Mouse (Mus musculus): Measurements from ENCODE around the gene Eif5. TPM values are rescaled to one million over a fixed set of nuclear protein-coding genes. Genes with fewer than 3 reads are reported as not detected.
A peak's percentile ranks its signal among the peaks of the same experiment; 100 is the strongest.

The Eif5 gene
- total and polyA plus RNA-seq, 3 experiments, result 201 to 330 (median 276) TPM

DNA sequence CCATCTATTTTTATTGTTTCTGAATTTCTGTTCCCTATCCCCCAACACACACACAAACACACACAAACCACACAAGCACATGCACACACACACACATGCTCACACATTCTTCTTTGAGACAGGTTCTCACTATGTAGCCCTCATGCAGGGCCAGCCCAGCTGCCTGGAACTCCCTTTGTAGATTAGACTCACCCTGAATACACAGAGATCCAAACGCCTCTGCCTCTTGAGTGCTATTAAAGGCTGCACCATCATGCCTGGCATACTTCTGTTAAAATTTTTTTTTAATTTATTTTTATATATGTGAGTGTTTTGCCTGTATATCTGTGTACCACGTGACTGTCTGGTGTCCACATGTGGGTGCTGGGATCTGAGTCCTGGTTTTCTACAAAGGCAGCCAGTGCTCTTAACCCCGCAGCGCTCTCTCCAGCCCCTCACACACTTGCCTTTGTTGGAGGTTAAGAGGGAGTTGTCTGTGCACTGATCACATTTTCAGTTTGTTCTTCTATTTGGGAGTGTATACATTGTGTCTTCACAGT, 24.5 kb downstream of the Eif5 start:
- Histone ChIP-seq H3K9me3 (replicated peaks; ENCODE audit: insufficient read depth, low read length) (no peaks in the 10 kb centered on the region), H3K9ac (ENCODE audit: control insufficient read depth, low read depth, low read length, poor library complexity, severe bottlenecking) (peak overlapping the region; percentile 63), H3K4me3 (ENCODE audit: control insufficient read depth in 1 of 2, insufficient read depth in 1 of 2, low read depth in 2 of 2, low read length in 2 of 2) (peak overlapping the region; percentile 39 to 54), H3K4me1 (ENCODE audit: control insufficient read depth in 1 of 2, insufficient read depth in 2 of 2, low read length in 2 of 2) (peaks cover 11 to 23% of the 10 kb centered on the region in 2 experiments), H3K27ac (ENCODE audit: control insufficient read depth, low read depth, low read length) (peak overlapping the region; percentile 54), H3K79me2 (ENCODE audit: control insufficient read depth, insufficient read depth, low read length, poor library complexity) (no peaks in the 10 kb centered on the region), H3K36me3 (ENCODE audit: control insufficient read depth in 1 of 2, insufficient read depth in 2 of 2, low read length in 2 of 2) (peaks cover 0 to 8% of the 10 kb centered on the region in 2 experiments; a peak in 2 of 4 replicates), H3K27me3 (ENCODE audit: control insufficient read depth in 1 of 2, insufficient read depth in 2 of 2, low read length in 2 of 2) (no peaks in the 10 kb centered on the region)
- DNase-seq (ENCODE audit: low read depth, low spot score), result no peak
- peak in 1 of 2 experiments; percentile 51; a peak in 1 of 4 replicates for TF ChIP-seq USF2 (IDR thresholded peaks at IDR 0.05; ENCODE audit: borderline replicate concordance in 1 of 2, insufficient read depth in 1 of 2, low read depth in 1 of 2, low read length in 2 of 2)
- TF ChIP-seq POLR2AphosphoS5 (IDR thresholded peaks at IDR 0.05; ENCODE audit: borderline replicate concordance, low read depth, low read length), result no peak
- peak; percentile 39; the same call in 1 of the 2 replicates for TF ChIP-seq MXI1 (IDR thresholded peaks at IDR 0.05; ENCODE audit: low read depth, low read length)
- TF ChIP-seq USF1 (IDR thresholded peaks at IDR 0.05; ENCODE audit: low read depth, low read length), result peak; percentile 85
- peak; percentile 72 for TF ChIP-seq MAX (IDR thresholded peaks at IDR 0.05; ENCODE audit: low read length)

DNA sequence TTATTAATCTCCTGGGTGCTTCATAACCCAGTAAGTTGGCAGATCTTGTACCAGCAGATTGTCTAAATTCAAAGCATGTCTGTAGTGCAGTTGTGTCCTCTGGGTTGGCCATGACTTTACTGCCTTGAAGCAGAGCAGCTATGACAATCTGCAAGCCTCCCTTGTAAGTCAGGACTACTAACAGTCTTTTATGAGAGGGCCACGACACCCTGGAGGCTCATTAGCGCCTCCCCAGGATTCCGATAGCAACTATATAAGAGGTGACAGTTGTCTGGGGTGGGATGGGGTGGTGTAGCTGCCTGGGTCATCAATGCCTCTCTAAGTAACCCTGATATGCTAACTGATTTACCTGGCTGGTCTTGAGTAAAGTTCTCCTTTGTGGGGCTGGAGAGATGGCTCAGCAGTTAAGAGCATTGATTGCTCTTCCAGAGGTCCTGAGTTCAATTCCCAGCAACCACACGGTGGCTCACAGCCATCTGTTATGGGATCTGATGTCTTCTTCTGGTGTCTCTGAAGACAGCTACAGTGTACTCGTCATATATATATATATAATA, 25.3 kb downstream of the Eif5 start:
- H3K9me3 ChIP-seq (replicated peaks; ENCODE audit: insufficient read depth, low read length), result no peaks in the 10 kb centered on the region
- TF ChIP-seq MAFK (IDR thresholded peaks at IDR 0.05; ENCODE audit: borderline replicate concordance, low read depth, low read length), result 0 out of 2 replicates have a peak, but pooled peaks have one; percentile 47
- TF ChIP-seq ETS1 (IDR thresholded peaks at IDR 0.05; ENCODE audit: low read depth, low read length), result no peak
- no peak for TF ChIP-seq MYC (IDR thresholded peaks at IDR 0.05; ENCODE audit: low read depth, low read length)
- TF ChIP-seq TAL1 (IDR thresholded peaks at IDR 0.05; ENCODE audit: low read length), result no peak
- peak in 2 of 3 experiments; percentile 35 to 44; a peak in 4 of 6 replicates for TF ChIP-seq CTCF (IDR thresholded peaks at IDR 0.05 in 2 of 3, conservative IDR thresholded peaks at IDR 0.05 in 1 of 3; ENCODE audit: control insufficient read depth in 1 of 3, insufficient read depth in 1 of 3, low read depth in 2 of 3, low read length in 3 of 3, poor library complexity in 1 of 3, severe bottlenecking in 1 of 3)
- TF ChIP-seq POLR2AphosphoS2 (IDR thresholded peaks at IDR 0.05; ENCODE audit: low read length), result no peak
- TF ChIP-seq MYB (IDR thresholded peaks at IDR 0.05; ENCODE audit: low read depth, low read length), result no peak
- no peak for TF ChIP-seq UBTF (IDR thresholded peaks at IDR 0.05; ENCODE audit: borderline replicate concordance, insufficient read depth, low read depth, low read length)
- peak in 1 of 2 experiments; percentile 46; a peak in 2 of 4 replicates for TF ChIP-seq POLR2A (IDR thresholded peaks at IDR 0.05; ENCODE audit: control insufficient read depth in 1 of 2, insufficient read depth in 1 of 2, low read depth in 1 of 2, low read length in 2 of 2, poor library complexity in 1 of 2)
- no peak for TF ChIP-seq HCFC1 (IDR thresholded peaks at IDR 0.05; ENCODE audit: low read depth, low read length)
- TF ChIP-seq USF2 (IDR thresholded peaks at IDR 0.05; ENCODE audit: borderline replicate concordance in 1 of 2, insufficient read depth in 1 of 2, low read depth in 1 of 2, low read length in 2 of 2), result no peak
- no peak for TF ChIP-seq GATA1 (IDR thresholded peaks at IDR 0.05; ENCODE audit: low read depth, low read length)
- TF ChIP-seq SMC3 (IDR thresholded peaks at IDR 0.05; ENCODE audit: low read depth, low read length), result peak; percentile 13; the same call in 1 of the 2 replicates
- no peak for TF ChIP-seq RAD21 (IDR thresholded peaks at IDR 0.05; ENCODE audit: low read depth, low read length)
- peak; percentile 98 for TF ChIP-seq TBP (IDR thresholded peaks at IDR 0.05; ENCODE audit: low read depth, low read length)
- no peak for TF ChIP-seq ZNF384 (IDR thresholded peaks at IDR 0.05; ENCODE audit: low read depth, low read length)
- no peak for TF ChIP-seq RCOR1 (IDR thresholded peaks at IDR 0.05; ENCODE audit: low read depth, low read length)
- no peak for TF ChIP-seq ZC3H11A (IDR thresholded peaks at IDR 0.05; ENCODE audit: low read depth, low read length)
- TF ChIP-seq E2F4 (IDR thresholded peaks at IDR 0.05; ENCODE audit: borderline replicate concordance, low read depth, low read length), result no peak
- no peak for TF ChIP-seq USF1 (IDR thresholded peaks at IDR 0.05; ENCODE audit: low read depth, low read length)
- TF ChIP-seq ZMIZ1 (IDR thresholded peaks at IDR 0.05; ENCODE audit: low read depth, low read length), result no peak
- TF ChIP-seq ZKSCAN1 (IDR thresholded peaks at IDR 0.05; ENCODE audit: low read depth, low read length), result no peak
- no peak for TF ChIP-seq JUND (IDR thresholded peaks at IDR 0.05; ENCODE audit: low read depth, low read length)
- H3K4me3 ChIP-seq (ENCODE audit: control insufficient read depth in 1 of 2, insufficient read depth in 1 of 2, low read depth in 2 of 2, low read length in 2 of 2), result peak overlapping the region; percentile 39 to 54
- H3K79me2 ChIP-seq (ENCODE audit: control insufficient read depth, insufficient read depth, low read length, poor library complexity), result no peaks in the 10 kb centered on the region
- DNase-seq (ENCODE audit: low read depth, low spot score), result peak; percentile 90
- H3K9ac ChIP-seq (ENCODE audit: control insufficient read depth, low read depth, low read length, poor library complexity, severe bottlenecking), result peak overlapping the region; percentile 63
- H3K4me1 ChIP-seq (ENCODE audit: control insufficient read depth in 1 of 2, insufficient read depth in 2 of 2, low read length in 2 of 2), result peaks cover 11 to 23% of the 10 kb centered on the region in 2 experiments
- peaks cover 0 to 8% of the 10 kb centered on the region in 2 experiments; a peak in 2 of 4 replicates for H3K36me3 ChIP-seq (ENCODE audit: control insufficient read depth in 1 of 2, insufficient read depth in 2 of 2, low read length in 2 of 2)
- H3K27ac ChIP-seq (ENCODE audit: control insufficient read depth, low read depth, low read length), result peak overlapping the region; percentile 54
- no peaks in the 10 kb centered on the region for H3K27me3 ChIP-seq (ENCODE audit: control insufficient read depth in 1 of 2, insufficient read depth in 2 of 2, low read length in 2 of 2)
